Comparison of ENCODE assay signal across 28 mouse cellular contexts in genomic region chr7:136283770-136284169, GRCm38 (mm10).
DNase-seq lines count a peak whose midpoint lies in the region; ATAC-seq and TF ChIP-seq lines count a peak whose summit lies in the region.
"Had no signal": no experiment of that assay in that cellular context is flagged by ENCODE, and none has a peak within 500 bp of the region (broad histone marks: within the 10 kb centered on the region; RNA-seq: fewer than 3 reads in every experiment).

No protein-coding gene starts in this region.

- no peak for ATAC-seq in kidney, embryonic 15.5 days (replicated peaks; ENCODE audit: low FRiP score)
- ATAC-seq: forebrain, embryonic 15.5 days; intestine, embryonic 15.5 days had no signal

- peak; percentile 17 for TF ChIP-seq CTCF in layer of hippocampus, adult 2 months (conservative IDR thresholded peaks at IDR 0.05)

- no peak for DNase-seq in layer of hippocampus, adult 2 months (ENCODE audit: low spot score in 2 of 2)
- DNase-seq in layer of hippocampus, adult 18-20 months (ENCODE audit: low spot score in 2 of 2) = no peak
- peak; percentile 35 for DNase-seq in ES-CJ7 (ENCODE audit: low read depth, low spot score)
- peak; percentile 34 for DNase-seq in ZHBTc4 (ENCODE audit: low read depth, low spot score)
- DNase-seq in heart, adult 11 months = no peak
- DNase-seq: adrenal gland, adult 2 months; adrenal gland, postnatal 14 days; B cell, adult 2 months; cerebellum, adult 11 months; cerebellum, adult 2 months; cerebellum, adult 9-11 months; cerebellum, postnatal 25 days; embryo, embryonic 11 days; gastrocnemius, postnatal 25 days; heart, adult 2 months; heart, postnatal 14 days; heart, postnatal 4 days; kidney, adult 11 months had no signal

- no peaks in the 10 kb centered on the region for H3K27me3 ChIP-seq in kidney, embryonic 15.5 days
- H3K27me3 ChIP-seq: forebrain, embryonic 12.5 days; forebrain, embryonic 15.5 days; hindbrain, embryonic 15.5 days; intestine, embryonic 15.5 days had no signal

- no peaks in the 10 kb centered on the region for H3K4me1 ChIP-seq in kidney, embryonic 15.5 days
- H3K4me1 ChIP-seq: embryonic facial prominence, embryonic 10.5 days; embryonic facial prominence, embryonic 13.5 days; forebrain, embryonic 12.5 days; forebrain, embryonic 15.5 days; heart, embryonic 10.5 days; heart, embryonic 13.5 days; hindbrain, embryonic 15.5 days; intestine, embryonic 15.5 days had no signal

- H3K9ac ChIP-seq in kidney, embryonic 15.5 days = no peak overlapping the region
- H3K9ac ChIP-seq: embryonic facial prominence, embryonic 13.5 days; forebrain, embryonic 12.5 days; forebrain, embryonic 15.5 days; heart, embryonic 13.5 days; hindbrain, embryonic 15.5 days; intestine, embryonic 15.5 days had no signal

- no peak overlapping the region for H3K27ac ChIP-seq in layer of hippocampus, adult 2 months
- no peak overlapping the region for H3K27ac ChIP-seq in kidney, embryonic 15.5 days
- H3K27ac ChIP-seq: embryonic facial prominence, embryonic 10.5 days; embryonic facial prominence, embryonic 13.5 days; forebrain, embryonic 12.5 days; forebrain, embryonic 15.5 days; heart, adult 2 months; heart, embryonic 10.5 days; heart, embryonic 13.5 days; hindbrain, embryonic 15.5 days; intestine, embryonic 15.5 days had no signal

- H3K4me2 ChIP-seq in kidney, embryonic 15.5 days = no peak overlapping the region
- H3K4me2 ChIP-seq: embryonic facial prominence, embryonic 13.5 days; forebrain, embryonic 12.5 days; forebrain, embryonic 15.5 days; heart, embryonic 13.5 days; hindbrain, embryonic 15.5 days; intestine, embryonic 15.5 days had no signal

- no peak overlapping the region for H3K4me3 ChIP-seq in layer of hippocampus, adult 2 months
- no peak overlapping the region for H3K4me3 ChIP-seq in kidney, embryonic 15.5 days (replicated peaks)
- H3K4me3 ChIP-seq: embryonic facial prominence, embryonic 10.5 days; embryonic facial prominence, embryonic 13.5 days; erythroblast, embryonic 14.5 days; forebrain, embryonic 12.5 days; forebrain, embryonic 15.5 days; heart, adult 2 months; heart, embryonic 10.5 days; heart, embryonic 13.5 days; hindbrain, embryonic 15.5 days; intestine, embryonic 15.5 days had no signal

- 87% methylated on average over 6 of the region's 6 CpGs for WGBS in kidney, embryonic 15.5 days

- H3K36me3 ChIP-seq in kidney, embryonic 15.5 days = no peaks in the 10 kb centered on the region
- H3K36me3 ChIP-seq: embryonic facial prominence, embryonic 10.5 days; embryonic facial prominence, embryonic 13.5 days; forebrain, embryonic 12.5 days; forebrain, embryonic 15.5 days; heart, embryonic 10.5 days; heart, embryonic 13.5 days; hindbrain, embryonic 15.5 days; intestine, embryonic 15.5 days had no signal

- H3K9me3 ChIP-seq in kidney, embryonic 15.5 days (replicated peaks) = no peaks in the 10 kb centered on the region
- H3K9me3 ChIP-seq: embryonic facial prominence, embryonic 10.5 days; embryonic facial prominence, embryonic 13.5 days; forebrain, embryonic 12.5 days; forebrain, embryonic 15.5 days; heart, embryonic 10.5 days; heart, embryonic 13.5 days; hindbrain, embryonic 15.5 days; intestine, embryonic 15.5 days had no signal

Comparison
In these comparisons a context has a peak if more than half of its experiments do, and no peak if none do; other contexts are left out.
1. DNase-seq: peak in ES-CJ7 (single experiment) and ZHBTc4 (single experiment); none in layer of hippocampus, adult 2 months (0 of 2), layer of hippocampus, adult 18-20 months (0 of 2) and heart, adult 11 months (single experiment).